Mouse (Mus musculus) liver, embryonic 13.5 days (tissue): ENCODE measurements around the gene Treml4. TPM values are rescaled to one million over a fixed set of nuclear protein-coding genes. Genes with fewer than 3 reads are reported as not detected.

Experiments used
- ATAC-seq: fragments of 200-750 bp; cut with Nextera tagmentation; 2 replicates; pipeline ENCODE4 v1.8.0; 2017; ENCODE audit warnings: low read depth, mild to moderate bottlenecking, moderate number of reproducible peaks, moderate library complexity
- DNase-seq: peaks from one replicate; pipeline ENCODE4 v3.0.0; 2022
- H3K27ac ChIP-seq: fragments of 300-500 bp; sonication (generic); 2 replicates; pipeline ENCODE4 v1.5.1; 2015; ENCODE audit warnings: moderate library complexity, mild to moderate bottlenecking, inconsistent platforms
- H3K27me3 ChIP-seq: fragments of 300-500 bp; sonication (generic); 2 replicates; pipeline ENCODE4 v1.6.1; 2015; ENCODE audit warnings: mild to moderate bottlenecking, inconsistent platforms
- H3K36me3 ChIP-seq: fragments of 300-500 bp; sonication (generic); 2 replicates; pipeline ENCODE4 v1.6.1; 2015; ENCODE audit warnings: mild to moderate bottlenecking, inconsistent platforms
- H3K4me1 ChIP-seq: fragments of 300-500 bp; sonication (generic); replicated peaks from 2 replicates; pipeline ENCODE4 v1.6.1; 2015; ENCODE audit warnings: inconsistent platforms
- H3K4me2 ChIP-seq: fragments of 300-500 bp; sonication (generic); 2 replicates; pipeline ENCODE4 v1.6.1; 2015; ENCODE audit warnings: inconsistent platforms, mild to moderate bottlenecking, moderate library complexity
- H3K4me3 ChIP-seq: fragments of 300-500 bp; sonication (generic); replicated peaks from 2 replicates; pipeline ENCODE4 v1.5.1; 2015; ENCODE audit warnings: mild to moderate bottlenecking, inconsistent platforms
- H3K9ac ChIP-seq: fragments of 300-500 bp; sonication (generic); 2 replicates; pipeline ENCODE4 v1.6.1; 2015; ENCODE audit warnings: mild to moderate bottlenecking, inconsistent platforms
- H3K9me3 ChIP-seq: fragments of 300-500 bp; sonication (generic); replicated peaks from 2 replicates; pipeline ENCODE4 v1.6.1; 2016; ENCODE audit warnings: inconsistent platforms
- WGBS: fragments of 180-500 bp; shearing (Covaris S2); methylation state at CpG from one replicate; pipeline ENCODE4 v1.1.7; 2015; ENCODE audit not compliant: insufficient replicate concordance; 5-methylcytosine and 5-hydroxymethylcytosine counted together
- polyA plus RNA-seq: library from polyadenylated mRNA; unstranded; fragments of >200 nt; fragmentation: Nextera tagmentation; extraction: Ambion mirVana; gene quantifications from 2 replicates; pipeline ENCODE4 v1.2.1, GENCODE M21; 2015

Treml4 gene
- polyA plus RNA-seq, 1 experiment from 2014 or later: 3.5 TPM

- H3K36me3 ChIP-seq: no peaks in the 10 kb centered on the region
- no peaks in the 10 kb centered on the region for H3K9me3 ChIP-seq
- H3K4me1 ChIP-seq: peaks cover 80% of the 10 kb centered on the region
- no peak overlapping the region for H3K9ac ChIP-seq
- no peak overlapping the region for H3K4me3 ChIP-seq
- no peaks in the 10 kb centered on the region for H3K27me3 ChIP-seq
- peak; percentile 73 for DNase-seq
- H3K4me2 ChIP-seq: no peak overlapping the region
- no peak for ATAC-seq
- WGBS: 19% methylated on average over 6 of the region's 6 CpGs
- peak overlapping the region; percentile 98 for H3K27ac ChIP-seq
These were observed 10.8 kb downstream of the Treml4 start for GRCm38 (mm10) chr17:48274885-48275284.

- Histone ChIP-seq H3K27me3 (no peaks in the 10 kb centered on the region), H3K9me3 (no peaks in the 10 kb centered on the region), H3K36me3 (no peaks in the 10 kb centered on the region), H3K4me3 (no peak overlapping the region), H3K4me1 (peaks cover 80% of the 10 kb centered on the region), H3K27ac (peak overlapping the region; percentile 51), H3K9ac (peak overlapping the region; percentile 47), H3K4me2 (peak overlapping the region; percentile 18; the same call in 1 of the 2 replicates)
- ATAC-seq (no peak), DNase-seq (no peak)
- WGBS: 34% methylated on average over 7 of the region's 7 CpGs
These were observed 11.6 kb downstream of the Treml4 start for GRCm38 (mm10) chr17:48275736-48276135.

- Histone ChIP-seq H3K9ac (no peak overlapping the region), H3K4me2 (no peak overlapping the region), H3K9me3 (no peaks in the 10 kb centered on the region), H3K4me3 (no peak overlapping the region), H3K36me3 (no peaks in the 10 kb centered on the region), H3K4me1 (peaks cover 79% of the 10 kb centered on the region), H3K27me3 (no peaks in the 10 kb centered on the region), H3K27ac (peak overlapping the region; percentile 39; the same call in 1 of the 2 replicates)
- DNase-seq (no peak), ATAC-seq (no peak)
These were observed 14.3 kb downstream of the Treml4 start for GRCm38 (mm10) chr17:48278381-48278780.

- Histone ChIP-seq H3K4me1 (peaks cover 76% of the 10 kb centered on the region), H3K36me3 (no peaks in the 10 kb centered on the region), H3K9ac (peak overlapping the region; percentile 26; the same call in 1 of the 2 replicates), H3K27ac (peak overlapping the region; percentile 10; the same call in 1 of the 2 replicates), H3K9me3 (no peaks in the 10 kb centered on the region), H3K27me3 (no peaks in the 10 kb centered on the region), H3K4me2 (no peak overlapping the region), H3K4me3 (no peak overlapping the region)
- WGBS: 41% methylated on average over 4 of the region's 4 CpGs
- DNase-seq: no peak
- ATAC-seq: no peak
These were observed 14.9 kb downstream of the Treml4 start for GRCm38 (mm10) chr17:48279002-48279401.

GRCm38 (mm10) chr17:48280943-48281738 is 17.0 kb downstream of the Treml4 start:
- Histone ChIP-seq H3K36me3 (no peaks in the 10 kb centered on the region), H3K27ac (peak overlapping the region; percentile 67), H3K9ac (peak overlapping the region; percentile 77), H3K9me3 (no peaks in the 10 kb centered on the region), H3K4me1 (peaks cover 55% of the 10 kb centered on the region), H3K27me3 (no peaks in the 10 kb centered on the region), H3K4me3 (peak overlapping the region; percentile 58), H3K4me2 (peak overlapping the region; percentile 74)
- 28% methylated on average over 18 of the region's 18 CpGs for WGBS
- ATAC-seq (peak; percentile 64), DNase-seq (no peak)

GRCm38 (mm10) chr17:48281739-48282085 is 17.6 kb downstream of the Treml4 start:
- H3K4me3 ChIP-seq: peak overlapping the region; percentile 58
- 8% methylated on average over 3 of the region's 3 CpGs for WGBS
- ATAC-seq (peak; percentile 62), DNase-seq (no peak)
- peak overlapping the region; percentile 77 for H3K9ac ChIP-seq
- H3K9me3 ChIP-seq: no peaks in the 10 kb centered on the region
- H3K27me3 ChIP-seq: no peaks in the 10 kb centered on the region
- H3K4me2 ChIP-seq: peak overlapping the region; percentile 74
- H3K4me1 ChIP-seq: peaks cover 53% of the 10 kb centered on the region
- H3K36me3 ChIP-seq: no peaks in the 10 kb centered on the region
- H3K27ac ChIP-seq: peak overlapping the region; percentile 67

- 13% methylated on average over 1 of the region's 1 CpGs for WGBS
- Histone ChIP-seq H3K27ac (no peak overlapping the region), H3K4me1 (peaks cover 21% of the 10 kb centered on the region), H3K9ac (no peak overlapping the region), H3K4me2 (no peak overlapping the region), H3K36me3 (no peaks in the 10 kb centered on the region), H3K9me3 (no peaks in the 10 kb centered on the region), H3K4me3 (no peak overlapping the region), H3K27me3 (no peaks in the 10 kb centered on the region)
- ATAC-seq (no peak; the same call in 1 of the 2 replicates), DNase-seq (no peak)
These were observed 22.7 kb downstream of the Treml4 start for GRCm38 (mm10) chr17:48286765-48287164.

- Histone ChIP-seq H3K4me3 (no peak overlapping the region), H3K4me1 (peaks cover 17% of the 10 kb centered on the region), H3K4me2 (no peak overlapping the region), H3K27ac (no peak overlapping the region), H3K9me3 (no peaks in the 10 kb centered on the region), H3K36me3 (no peaks in the 10 kb centered on the region), H3K27me3 (no peaks in the 10 kb centered on the region), H3K9ac (no peak overlapping the region)
- WGBS: 33% methylated on average over 2 of the region's 2 CpGs
- no peak for DNase-seq
- no peak for ATAC-seq
These were observed 23.2 kb downstream of the Treml4 start for GRCm38 (mm10) chr17:48287276-48287675.

GRCm38 (mm10) chr17:48293500-48294194 is 29.6 kb downstream of the Treml4 start:
- Histone ChIP-seq H3K27ac (no peak overlapping the region), H3K36me3 (no peaks in the 10 kb centered on the region), H3K4me1 (peaks cover 16% of the 10 kb centered on the region), H3K27me3 (no peaks in the 10 kb centered on the region), H3K9me3 (no peaks in the 10 kb centered on the region), H3K4me3 (no peak overlapping the region), H3K9ac (no peak overlapping the region), H3K4me2 (no peak overlapping the region)
- WGBS: 52% methylated on average over 5 of the region's 5 CpGs
- ATAC-seq (no peak), DNase-seq (no peak)

GRCm38 (mm10) chr17:48299203-48299602 is 35.1 kb downstream of the Treml4 start, which contains the start of gene Treml2:
TSS of gene Treml2 (plus strand) at chr17:48299498.
- WGBS: 6% methylated on average over 3 of the region's 4 CpGs
- Histone ChIP-seq H3K27me3 (no peaks in the 10 kb centered on the region), H3K4me3 (peak within 1 kb of the TSS; percentile 69), H3K27ac (peak within 1 kb of the TSS; percentile 94), H3K4me1 (peaks cover 69% of the 10 kb centered on the region), H3K9ac (peak within 1 kb of the TSS; percentile 80), H3K9me3 (no peaks in the 10 kb centered on the region), H3K36me3 (peaks cover 14% of the 10 kb centered on the region), H3K4me2 (peak within 1 kb of the TSS; percentile 88)
- DNase-seq (peak; percentile 79), ATAC-seq (peak; percentile 90)

- ATAC-seq (peak; percentile 15; the same call in 1 of the 2 replicates), DNase-seq (no peak)
- Histone ChIP-seq H3K4me1 (peaks cover 72% of the 10 kb centered on the region), H3K9ac (peak overlapping the region; percentile 80), H3K27ac (peak overlapping the region; percentile 94), H3K27me3 (no peaks in the 10 kb centered on the region), H3K36me3 (peaks cover 19% of the 10 kb centered on the region), H3K9me3 (no peaks in the 10 kb centered on the region), H3K4me3 (peak overlapping the region; percentile 69), H3K4me2 (peak overlapping the region; percentile 88)
- WGBS: 6% methylated on average over 7 of the region's 7 CpGs
These were observed 35.7 kb downstream of the Treml4 start for GRCm38 (mm10) chr17:48299756-48300155.
